Mouse (Mus musculus) liver, embryonic 14.5 days (tissue): Measurements from ENCODE around the gene Cfap43.

ENCODE experiments used
- CTCF ChIP-seq: IDR thresholded peaks from 2 replicates; pipeline ENCODE4 v1.5.1; 2016; ENCODE audit warnings: antibody characterized with exemption, low read depth, control low read depth
- EP300 ChIP-seq: IDR thresholded peaks from 2 replicates; pipeline ENCODE4 v1.6.1; 2016; ENCODE audit warnings: antibody characterized with exemption, low read depth

DNA sequence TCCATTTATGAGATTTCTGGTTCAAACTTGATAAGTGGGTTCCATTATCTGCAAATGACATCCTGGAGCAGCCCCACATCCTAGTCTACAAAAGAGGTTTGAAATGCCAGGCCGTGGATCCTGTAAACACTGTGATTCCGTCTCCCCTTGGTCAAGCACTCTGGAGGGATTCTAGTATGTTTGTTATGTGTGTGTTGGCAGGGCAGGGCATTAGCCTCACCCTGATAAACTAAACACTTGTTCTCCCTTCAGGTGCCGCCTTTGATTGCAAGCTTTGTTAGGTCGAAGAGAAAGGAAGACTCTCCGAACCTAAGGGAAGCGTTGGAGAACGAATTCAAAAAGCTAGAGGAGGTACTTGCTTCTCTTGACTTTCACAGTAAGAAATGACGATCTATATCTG is 59.9 kb downstream of the Cfap43 start:
- TF ChIP-seq CTCF = no peak
- no peak for TF ChIP-seq EP300
